Mouse (Mus musculus) hindbrain, embryonic 12.5 days (tissue): ENCODE measurements around the gene Bcas1. TPM values are rescaled to one million over a fixed set of nuclear protein-coding genes. Genes with fewer than 3 reads are reported as not detected.

Source experiments
- ATAC-seq: fragments of 200-750 bp; cut with Nextera tagmentation; 2 replicates; pipeline ENCODE4 v1.8.0; 2017; ENCODE audit warnings: moderate TSS enrichment; ENCODE audit not compliant: low FRiP score
- H3K27ac ChIP-seq: fragments of 300-500 bp; sonication (generic); 2 replicates; pipeline ENCODE4 v1.5.1; 2016; ENCODE audit warnings: mild to moderate bottlenecking
- H3K27me3 ChIP-seq: fragments of 300-500 bp; sonication (generic); 2 replicates; pipeline ENCODE4 v1.6.1; 2016; ENCODE audit warnings: mild to moderate bottlenecking
- H3K36me3 ChIP-seq: fragments of 300-500 bp; sonication (generic); 2 replicates; pipeline ENCODE4 v1.6.1; 2016; ENCODE audit warnings: mild to moderate bottlenecking
- H3K4me1 ChIP-seq: fragments of 300-500 bp; sonication (generic); 2 replicates; pipeline ENCODE4 v1.6.1; 2016
- H3K4me2 ChIP-seq: fragments of 300-500 bp; sonication (generic); replicated peaks from 2 replicates; pipeline ENCODE4 v1.6.1; 2016; ENCODE audit warnings: mild to moderate bottlenecking
- H3K4me3 ChIP-seq: fragments of 300-500 bp; sonication (generic); 2 replicates; pipeline ENCODE4 v1.5.1; 2016; ENCODE audit warnings: mild to moderate bottlenecking
- H3K9ac ChIP-seq: fragments of 300-500 bp; sonication (generic); 2 replicates; pipeline ENCODE4 v1.6.1; 2016; ENCODE audit warnings: mild to moderate bottlenecking, moderate library complexity
- H3K9me3 ChIP-seq: fragments of 300-500 bp; sonication (generic); replicated peaks from 2 replicates; pipeline ENCODE4 v1.6.1; 2016; ENCODE audit warnings: mild to moderate bottlenecking
- WGBS: fragments of 180-500 bp; shearing (Covaris S2); methylation state at CpG from one replicate; pipeline ENCODE4 v1.1.7; 2016; 5-methylcytosine and 5-hydroxymethylcytosine counted together
- polyA plus RNA-seq: library from polyadenylated mRNA; unstranded; fragments of >200 nt; fragmentation: Nextera tagmentation; extraction: Ambion mirVana; gene quantifications from 2 replicates; pipeline ENCODE4 v1.2.1, GENCODE M21; 2016

Gene Bcas1
- polyA plus RNA-seq, 1 experiment from 2014 or later, result 10.1 TPM

DNA sequence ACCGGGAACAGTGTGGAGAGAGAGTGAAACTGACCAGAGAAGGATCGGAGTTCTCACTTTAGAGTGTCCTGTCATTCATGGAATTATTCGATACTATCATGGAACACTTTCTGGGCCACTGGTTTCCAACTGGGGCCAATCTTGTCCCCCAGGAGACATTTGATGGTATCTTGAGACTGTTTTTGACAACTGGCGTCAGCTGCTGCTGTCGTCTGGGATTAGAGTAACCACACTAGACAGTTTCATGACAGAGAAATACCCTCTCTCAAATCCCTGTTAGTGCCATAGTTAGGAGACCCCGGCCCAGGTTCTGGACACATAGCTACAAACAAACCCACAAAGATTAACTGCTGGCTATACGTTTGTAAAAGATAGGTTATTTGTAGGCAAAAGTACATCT lies 124.0 kb downstream of the Bcas1 start:
- Histone ChIP-seq H3K4me2 (no peak overlapping the region), H3K27me3 (no peaks in the 10 kb centered on the region), H3K27ac (no peak overlapping the region), H3K36me3 (no peaks in the 10 kb centered on the region), H3K9me3 (no peaks in the 10 kb centered on the region), H3K4me3 (no peak overlapping the region), H3K4me1 (peaks cover 14% of the 10 kb centered on the region), H3K9ac (no peak overlapping the region)
- no peak for ATAC-seq
- 87% methylated on average over 7 of the region's 7 CpGs for WGBS

DNA sequence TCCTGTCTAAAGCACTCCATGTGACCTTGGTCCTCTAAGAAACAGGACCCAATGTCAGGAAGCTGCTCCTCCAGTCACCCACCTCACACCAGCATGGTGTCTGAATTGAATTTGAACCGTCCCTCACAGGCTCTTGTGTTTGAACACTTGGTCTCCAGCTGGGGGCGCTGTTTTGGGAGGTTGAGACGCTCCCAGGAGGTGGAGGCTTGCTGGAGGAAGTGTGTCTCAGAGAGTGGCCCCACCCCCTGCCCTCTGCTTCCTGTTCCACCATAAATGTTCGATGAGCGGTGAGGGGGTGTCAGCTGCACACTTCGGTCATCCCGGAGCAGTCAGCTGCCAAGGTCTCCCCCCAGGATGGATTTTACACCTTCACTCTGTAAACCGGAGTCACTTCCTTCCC lies 124.8 kb downstream of the Bcas1 start:
- H3K9ac ChIP-seq, result no peak overlapping the region
- no peak for ATAC-seq
- H3K9me3 ChIP-seq, result no peaks in the 10 kb centered on the region
- no peak overlapping the region for H3K4me2 ChIP-seq
- no peak overlapping the region for H3K27ac ChIP-seq
- 92% methylated on average over 8 of the region's 8 CpGs for WGBS
- H3K4me1 ChIP-seq, result peaks cover 7% of the 10 kb centered on the region; the same call in 1 of the 2 replicates
- H3K4me3 ChIP-seq, result no peak overlapping the region
- H3K36me3 ChIP-seq, result no peaks in the 10 kb centered on the region
- no peaks in the 10 kb centered on the region for H3K27me3 ChIP-seq

Other genes starting within 250 kb of the Bcas1 start
- gene Pfdn4, start 68.6 kb upstream of the Bcas1 start, polyA plus RNA-seq, result 128 and 139 TPM in 2 replicates
- 0.10 TPM in 1 of 2 replicates, not detected in the other for gene Cyp24a1, start 69.3 kb upstream of the Bcas1 start, polyA plus RNA-seq
- not detected in 2 replicates for gene 4930470P17Rik, start 174.2 kb upstream of the Bcas1 start, polyA plus RNA-seq